In genomic region chr2:165936106-165936505, GRCm38 (mm10) we compare ENCODE assay signal across 11 mouse cellular contexts. TPM values are rescaled to one million over a fixed set of nuclear protein-coding genes. Genes with fewer than 3 reads are reported as not detected.
A peak's percentile ranks its signal among the peaks of the same experiment; 100 is the strongest.
DNase-seq lines count a peak whose midpoint lies in the region; ATAC-seq and TF ChIP-seq lines count a peak whose summit lies in the region.
"Had no signal": no experiment of that assay in that cellular context is flagged by ENCODE, and none has a peak within 500 bp of the region (broad histone marks: within the 10 kb centered on the region; RNA-seq: fewer than 3 reads in every experiment).

No protein-coding gene starts in this region.

- no peak for ATAC-seq in lung, embryonic 14.5 days (ENCODE audit: insufficient read depth)
- ATAC-seq: intestine, postnatal 0 days had no signal

- H3K36me3 ChIP-seq in lung, embryonic 14.5 days (ENCODE audit: insufficient read depth) = no peaks in the 10 kb centered on the region
- H3K36me3 ChIP-seq: heart, embryonic 15.5 days had no signal

- H3K4me2 ChIP-seq in lung, embryonic 14.5 days = no peak overlapping the region
- H3K4me2 ChIP-seq: heart, embryonic 15.5 days had no signal

- H3K9ac ChIP-seq in lung, embryonic 14.5 days = no peak overlapping the region; the same call in 1 of the 2 replicates
- H3K9ac ChIP-seq: heart, embryonic 15.5 days had no signal

- peak overlapping the region; percentile 69 for H3K27ac ChIP-seq in brown adipose tissue, adult 24 weeks (replicated peaks; ENCODE audit: low read depth, low read length)
- no peak overlapping the region for H3K27ac ChIP-seq in lung, embryonic 14.5 days (ENCODE audit: low read depth)
- H3K27ac ChIP-seq: heart, embryonic 15.5 days had no signal

- 39% methylated on average over 12 of the region's 12 CpGs for WGBS in lung, embryonic 14.5 days

- H3K9me3 ChIP-seq in lung, embryonic 14.5 days (ENCODE audit: low read depth, low read length) = no peaks in the 10 kb centered on the region
- H3K9me3 ChIP-seq: heart, embryonic 15.5 days; megakaryocyte, embryonic 14.5 days had no signal

- no peaks in the 10 kb centered on the region for H3K27me3 ChIP-seq in lung, embryonic 14.5 days (ENCODE audit: insufficient read depth, low read length)
- H3K27me3 ChIP-seq: heart, embryonic 15.5 days; megakaryocyte, embryonic 14.5 days had no signal

- no peak for TF ChIP-seq CTCF in lung, embryonic 14.5 days (IDR thresholded peaks at IDR 0.05; ENCODE audit: low read depth)

- H3K4me1 ChIP-seq in brown adipose tissue, adult 24 weeks (ENCODE audit: control insufficient read depth, insufficient read depth, insufficient read length, low read length) = peaks cover 8% of the 10 kb centered on the region; the same call in 1 of the 2 replicates
- H3K4me1 ChIP-seq in lung, embryonic 14.5 days (ENCODE audit: insufficient read depth) = no peaks in the 10 kb centered on the region

- H3K4me3 ChIP-seq in brown adipose tissue, adult 24 weeks (ENCODE audit: insufficient read depth, low read depth, low read length) = no peak overlapping the region
- no peak overlapping the region for H3K4me3 ChIP-seq in lung, embryonic 14.5 days (ENCODE audit: low read depth, low read length)
- H3K4me3 ChIP-seq: heart, embryonic 15.5 days; megakaryocyte, embryonic 14.5 days had no signal

- DNase-seq in adrenal gland, adult 2 months = peak; percentile 59
- DNase-seq in adrenal gland, postnatal 25 days = no peak
- peak; percentile 78 for DNase-seq in heart, postnatal 25 days (ENCODE audit: low spot score)
- peak; percentile 37 for DNase-seq in lung, embryonic 14.5 days
- no peak for DNase-seq in spleen, postnatal 10 days (ENCODE audit: low spot score in 2 of 2)
- no peak for DNase-seq in layer of hippocampus, adult 9-10 months (ENCODE audit: low spot score)
- DNase-seq in layer of hippocampus, adult 8-10 months (ENCODE audit: low spot score in 2 of 2) = no peak

- intact Hi-C loops in heart, postnatal 25 days (cut with DNase I) = loop anchor here (5.0 kb wide), 2 partner anchors 51 to 96 kb away; no protein-coding TSS in a partner anchor

RNA-seq across cellular contexts. Expression of gene Zmynd8, which starts 37.3 kb away (rescaled TPM):
- total RNA-seq in adrenal gland, adult 2 months (2021) = 10 to 100 TPM; 53.9 to 56.5 TPM
- polyA plus RNA-seq in adrenal gland, adult 2 months (2012; rRNA removed) = 21.3 and 22.2 TPM in 2 replicates
- total RNA-seq in adrenal gland, postnatal 25 days (2021) = 57.4 and 73.1 TPM in 2 replicates
- 6.7 and 17.9 TPM in 2 replicates for polyA plus RNA-seq in brown adipose tissue, adult 24 weeks (2012; ENCODE audit: insufficient read depth, insufficient read length, missing spikeins)
- total RNA-seq in heart, postnatal 25 days (2021) = 10 to 100 TPM; 44.5 to 48.7 TPM
- 40.5 and 46.0 TPM in 2 replicates for polyA plus RNA-seq in lung, embryonic 14.5 days (2014; fragmentation: Nextera tagmentation; extraction: Ambion mirVana)
- 100 to 1,000 TPM; 128 to 162 (median 147) TPM for total RNA-seq in layer of hippocampus, adult 8-10 months (2022)

RNA-seq across cellular contexts. Expression of gene Ncoa3, which starts 56.3 kb away (rescaled TPM):
- total RNA-seq in adrenal gland, adult 2 months (2021) = 10 to 100 TPM; 28.5 to 29.8 TPM
- polyA plus RNA-seq in adrenal gland, adult 2 months (2012; rRNA removed) = 26.2 and 27.9 TPM in 2 replicates
- 26.8 and 27.1 TPM in 2 replicates for total RNA-seq in adrenal gland, postnatal 25 days (2021)
- polyA plus RNA-seq in brown adipose tissue, adult 24 weeks (2012; ENCODE audit: insufficient read depth, insufficient read length, missing spikeins) = 7.8 and 10.1 TPM in 2 replicates
- total RNA-seq in heart, postnatal 25 days (2021) = 10 to 100 TPM; 23.8 to 29.6 TPM
- polyA plus RNA-seq in lung, embryonic 14.5 days (2014; fragmentation: Nextera tagmentation; extraction: Ambion mirVana) = 17.4 and 17.7 TPM in 2 replicates
- 10 to 100 TPM; 33.9 to 41.1 (median 36.3) TPM for total RNA-seq in layer of hippocampus, adult 8-10 months (2022)

Comparison
In these comparisons a context has a peak if more than half of its experiments do, and no peak if none do; other contexts are left out.
1. DNase-seq: peak in adrenal gland, adult 2 months (single experiment), heart, postnatal 25 days (single experiment) and lung, embryonic 14.5 days (single experiment); none in adrenal gland, postnatal 25 days (single experiment), spleen, postnatal 10 days (0 of 2), layer of hippocampus, adult 9-10 months (single experiment) and layer of hippocampus, adult 8-10 months (0 of 2).